Mouse (Mus musculus): ENCODE results near the gene Ilk. TPM values are rescaled to one million over a fixed set of nuclear protein-coding genes. Genes with fewer than 3 reads are reported as not detected.
"Not testable (repeated sequence)": the region's sequence is repeated elsewhere in the genome, so short reads cannot be mapped to it uniquely, and the experiment has no call there.

Ilk gene
- total RNA-seq, 1 experiment from 2014 or later = 110 TPM

DNA sequence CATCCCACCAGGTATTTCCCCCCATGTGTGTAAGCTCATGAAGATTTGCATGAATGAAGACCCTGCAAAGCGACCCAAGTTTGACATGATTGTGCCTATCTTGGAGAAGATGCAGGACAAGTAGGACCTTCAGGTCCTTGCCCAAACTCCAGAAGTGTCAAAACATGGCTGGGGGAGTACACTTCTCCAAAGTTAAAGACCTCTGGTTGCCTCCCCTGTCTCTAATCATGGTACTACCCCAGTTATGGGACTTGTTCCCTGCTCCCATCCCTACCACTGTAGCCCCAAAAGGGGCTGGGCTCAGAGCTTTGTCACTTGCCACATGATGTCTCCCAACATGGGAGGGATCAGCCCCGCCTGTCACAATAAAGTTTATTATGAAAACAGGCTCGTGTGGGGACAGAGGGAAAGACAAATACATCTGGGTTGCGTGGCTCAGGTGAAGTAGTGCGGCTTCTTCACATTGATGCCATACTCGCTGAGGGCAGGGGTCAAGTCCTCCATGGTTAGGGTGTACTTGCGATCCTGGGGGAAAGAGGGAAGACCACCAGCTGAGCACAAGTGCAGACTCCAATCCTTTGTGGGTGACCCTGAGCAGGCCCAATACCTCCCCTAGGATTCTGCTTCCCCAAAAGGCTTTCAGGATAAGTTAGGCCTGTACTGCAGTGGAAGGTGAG, 6.3 kb downstream of the Ilk start:
- not testable (repeated sequence) for ATAC-seq (replicated peaks; ENCODE audit: low read depth, poor library complexity, severe bottlenecking)

DNA sequence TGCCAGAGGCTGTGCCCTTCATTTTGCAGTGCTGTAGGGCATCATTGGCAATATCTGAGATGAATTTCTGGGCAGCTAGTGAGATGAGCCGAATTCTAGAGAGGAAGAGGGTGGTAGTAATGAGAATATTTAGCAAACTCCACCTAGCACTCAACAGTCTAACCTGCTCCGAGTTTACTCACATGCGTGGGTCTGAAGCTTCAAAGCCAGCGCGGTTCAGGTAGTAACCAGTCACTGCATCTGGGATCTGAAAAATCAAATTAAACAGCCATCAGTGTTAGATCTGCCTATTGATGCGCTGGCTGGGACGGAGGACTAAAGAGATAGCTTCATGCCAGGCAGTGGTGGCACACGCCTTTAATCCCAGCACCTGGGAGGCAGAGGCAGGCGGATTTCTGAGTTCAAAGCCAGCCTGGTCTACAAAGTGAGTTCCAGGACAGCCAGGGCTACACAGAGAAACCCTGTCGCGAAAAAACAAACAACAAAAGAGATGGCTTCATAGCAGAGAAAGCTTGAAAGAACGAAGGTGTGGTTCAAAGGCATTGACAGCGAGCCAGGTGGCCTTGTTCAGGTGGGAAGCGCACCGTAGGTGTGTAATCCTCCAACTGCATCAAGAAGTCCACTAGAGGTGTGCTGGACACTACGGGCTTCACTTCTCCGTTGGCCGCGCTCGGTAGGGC, 7.0 kb downstream of the Ilk start:
- not testable (repeated sequence) for ATAC-seq (replicated peaks; ENCODE audit: low read depth, poor library complexity, severe bottlenecking)

DNA sequence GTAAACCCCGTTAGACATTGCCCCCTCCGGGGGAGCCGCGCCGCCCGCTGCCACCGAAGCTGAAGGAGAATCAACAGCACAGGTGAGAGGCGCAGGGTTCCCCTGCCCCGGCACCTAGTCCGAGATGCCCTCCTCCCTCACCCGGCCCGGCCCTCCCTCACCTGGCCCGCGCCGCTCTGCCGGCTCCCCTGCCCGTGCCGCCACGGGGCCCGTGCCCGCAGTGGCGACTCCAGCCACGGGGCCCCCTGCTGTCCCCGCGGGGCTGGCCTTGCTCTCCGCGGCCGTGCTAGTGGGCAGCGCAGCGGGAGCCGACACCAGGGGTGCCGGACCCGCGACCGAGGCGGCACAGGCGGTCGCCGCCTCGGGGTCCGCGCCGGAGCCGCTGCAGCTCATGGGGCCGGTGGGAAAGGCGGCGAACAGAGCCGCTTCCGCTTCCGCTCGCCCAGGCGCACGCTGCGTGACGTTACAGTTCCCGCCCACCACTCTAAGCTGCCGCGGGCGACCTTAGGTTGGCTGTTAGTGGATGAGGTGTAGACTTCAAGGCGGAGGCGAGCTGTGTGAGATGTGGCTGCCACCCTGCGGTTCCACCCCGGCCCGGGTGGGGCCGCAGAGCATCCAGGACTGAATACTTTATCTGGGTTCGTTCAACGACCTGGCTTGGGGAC, 7.7 kb downstream of the Ilk start, which contains the start of gene Taf10:
Taf10 (minus strand) TSS at position 436 of the 665 bp plus-strand sequence.
- ATAC-seq (replicated peaks; ENCODE audit: low read depth, poor library complexity, severe bottlenecking) = peak; percentile 98

DNA sequence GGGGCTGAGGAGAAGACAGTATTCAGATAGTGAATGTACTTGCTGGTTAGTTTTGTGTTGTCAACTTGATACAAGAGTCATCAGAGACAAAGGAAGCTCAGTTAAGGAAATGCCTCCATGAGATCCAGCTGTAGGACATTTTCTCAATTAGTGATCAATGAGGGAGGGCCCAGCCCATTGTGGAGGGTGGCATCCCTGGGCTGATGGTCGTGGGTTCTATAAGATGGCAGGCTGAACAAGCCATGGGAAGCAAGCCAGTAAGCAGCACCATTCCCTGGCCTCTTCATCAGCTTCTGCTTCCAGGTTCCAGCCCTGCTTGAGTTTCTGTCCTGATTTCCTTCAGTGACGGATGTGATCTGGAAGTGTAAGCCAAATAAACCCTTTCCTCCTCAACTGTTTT, 11.4 kb downstream of the Ilk start:
- ATAC-seq (replicated peaks; ENCODE audit: low read depth, poor library complexity, severe bottlenecking) = no peak

DNA sequence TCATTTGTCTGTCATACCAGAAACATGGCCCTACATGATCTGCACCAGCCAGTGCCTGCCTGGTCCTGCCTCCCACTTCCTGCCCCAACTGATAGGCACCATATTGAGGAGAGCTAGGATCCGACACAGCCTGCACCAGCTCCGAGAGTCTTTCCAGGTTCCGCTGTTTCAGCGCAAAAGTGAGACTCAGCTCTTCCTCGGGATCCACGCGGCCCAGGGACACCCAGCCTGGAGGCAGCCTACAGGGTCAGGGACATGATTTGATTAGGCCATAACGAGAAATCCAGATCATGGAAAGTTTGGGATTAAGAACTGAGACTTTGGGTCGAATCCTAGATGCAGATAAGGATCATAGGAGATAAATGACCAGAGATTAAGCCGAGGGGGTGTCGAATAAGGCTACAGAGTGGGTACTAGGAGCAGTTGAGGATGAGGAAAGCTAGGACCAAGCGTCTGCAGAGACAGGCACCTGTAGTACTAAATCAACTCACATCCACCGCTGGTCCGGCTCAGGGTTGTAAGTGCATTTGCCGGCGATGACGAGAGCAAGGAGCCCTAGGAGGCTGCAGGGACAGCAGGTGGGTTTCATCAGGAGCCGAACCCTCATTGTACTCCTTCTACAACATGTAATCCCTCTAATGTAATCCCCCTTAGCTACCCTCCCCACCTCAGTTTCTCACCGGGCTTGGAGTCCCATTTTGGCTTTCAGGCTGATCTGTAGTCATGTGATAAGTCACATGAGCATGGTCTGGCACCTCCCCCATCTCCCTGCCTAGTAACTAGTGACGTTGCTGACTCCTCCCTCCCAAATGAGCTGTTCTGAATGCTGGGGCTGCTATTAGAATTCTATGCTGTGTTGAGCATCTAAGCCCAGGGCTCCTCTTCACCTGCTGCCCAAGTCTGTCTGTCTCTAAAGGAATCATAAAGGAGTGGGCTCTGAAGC, 15.4 kb downstream of the Ilk start, which contains the start of gene Tpp1:
Tpp1 (minus strand) TSS at position 745 of the 943 bp plus-strand sequence.
- peak; percentile 95 for ATAC-seq (replicated peaks; ENCODE audit: low read depth, poor library complexity, severe bottlenecking)

DNA sequence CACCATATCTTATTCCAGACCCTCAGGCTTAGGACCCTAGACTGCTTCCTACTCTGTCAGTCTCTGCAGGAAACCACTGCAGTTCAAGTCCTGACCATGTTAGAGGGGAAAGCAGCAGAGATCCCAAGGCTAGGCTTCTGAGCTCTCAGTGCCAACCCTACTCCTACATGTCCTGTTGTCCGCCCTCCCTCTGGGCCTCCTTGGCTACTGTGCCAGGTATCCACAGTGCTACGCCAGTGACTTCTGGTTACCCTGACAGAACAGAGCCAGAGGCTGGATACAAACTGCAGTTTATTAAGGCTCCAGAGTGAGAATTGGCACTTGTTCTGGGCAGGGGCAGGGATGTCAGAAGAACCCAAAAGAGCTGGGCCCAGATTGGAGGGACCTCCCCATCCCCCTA, 16.3 kb downstream of the Ilk start:
- no peak for ATAC-seq (replicated peaks; ENCODE audit: low read depth, poor library complexity, severe bottlenecking)

DNA sequence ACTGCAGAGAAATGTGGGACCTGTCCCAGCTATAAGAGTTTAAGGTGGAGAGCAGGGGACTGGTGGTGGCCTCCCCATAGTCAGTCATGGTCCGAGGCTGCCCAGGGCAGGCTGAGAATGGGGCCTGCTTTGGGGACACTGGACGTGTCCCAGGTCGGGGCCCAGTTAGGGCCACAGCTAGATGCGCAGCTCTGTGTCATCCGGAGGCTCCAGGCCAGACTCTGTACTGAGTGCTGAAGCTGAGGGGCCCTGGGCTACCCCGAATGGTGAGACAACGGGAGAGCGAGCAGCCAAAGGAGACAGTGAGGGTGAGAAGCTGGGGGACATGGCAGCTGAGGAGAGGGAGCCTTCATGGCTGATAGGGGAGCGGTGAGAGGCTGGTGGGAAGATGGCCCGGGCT, 16.9 kb downstream of the Ilk start:
- no peak for ATAC-seq (replicated peaks; ENCODE audit: low read depth, poor library complexity, severe bottlenecking)

DNA sequence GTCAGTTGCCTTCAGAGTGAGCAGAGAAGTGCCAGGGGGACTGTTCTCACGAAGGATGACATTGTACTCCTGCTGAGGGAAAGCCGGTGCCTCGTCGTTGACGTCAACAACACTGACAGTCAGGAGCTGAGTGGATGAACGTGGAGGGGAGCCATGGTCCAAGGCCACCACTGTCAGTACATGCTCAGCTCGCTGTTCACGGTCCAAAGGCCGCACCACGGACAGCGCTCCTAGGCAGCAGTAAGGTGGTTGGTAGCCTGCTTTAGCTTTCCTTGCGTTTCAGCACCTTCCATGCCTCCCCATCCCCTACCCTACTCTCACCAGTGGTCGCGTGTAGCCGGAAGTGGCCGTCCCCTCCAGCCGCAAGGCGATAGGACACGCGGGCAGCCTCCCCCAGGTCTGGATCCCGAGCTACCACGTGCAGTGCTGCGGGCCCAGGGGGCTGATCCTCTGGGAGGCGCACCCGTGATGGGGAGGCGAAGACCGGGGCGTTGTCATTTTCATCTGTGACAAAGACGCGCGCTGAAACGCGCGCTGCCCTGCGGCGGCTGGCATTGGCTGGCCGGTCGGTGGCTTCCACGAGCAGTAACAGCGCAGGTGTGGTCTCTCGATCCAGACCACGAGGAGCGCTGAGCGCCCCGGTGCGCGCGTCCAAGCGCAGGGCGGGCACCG, 25.6 kb downstream of the Ilk start:
- peak; percentile 38 for ATAC-seq (replicated peaks; ENCODE audit: low read depth, poor library complexity, severe bottlenecking)

DNA sequence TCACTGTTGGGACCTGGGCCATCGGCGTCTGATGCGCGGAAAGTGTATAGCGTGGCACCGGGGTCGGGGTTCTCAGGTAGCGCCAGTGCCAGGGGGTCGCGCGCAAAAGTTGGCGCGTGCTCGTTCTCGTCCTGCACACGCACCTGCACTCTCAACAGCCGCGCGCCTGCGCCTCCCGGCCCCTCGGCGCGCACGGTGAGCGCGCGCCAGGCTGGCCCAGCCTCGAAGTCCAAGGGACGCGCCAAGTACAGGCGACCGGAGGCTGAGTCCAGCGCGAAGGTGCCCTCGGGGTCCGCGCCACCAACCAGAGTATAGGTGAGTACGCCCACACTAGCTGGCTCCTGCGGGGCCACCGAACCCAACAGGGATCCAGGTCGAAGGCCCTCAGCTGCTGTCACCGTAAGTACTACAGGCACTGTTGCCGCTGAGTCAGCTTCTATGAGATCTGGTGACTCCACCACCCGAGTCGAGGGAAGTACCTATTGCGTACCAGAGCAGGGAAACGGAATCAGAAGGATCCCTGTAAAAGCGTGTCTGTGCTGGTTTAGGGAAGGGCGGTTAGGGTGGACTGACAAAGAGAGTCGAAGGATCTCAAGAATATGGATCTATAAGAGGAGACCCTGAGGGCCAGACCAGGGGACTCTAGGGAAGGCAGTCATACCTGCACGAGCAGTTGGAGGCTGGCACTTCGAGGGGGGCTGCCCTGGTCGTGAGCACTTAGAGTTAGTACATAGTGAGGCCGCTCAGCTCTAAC, 26.3 kb downstream of the Ilk start:
- ATAC-seq (replicated peaks; ENCODE audit: low read depth, poor library complexity, severe bottlenecking) = 0 out of 2 replicates have a peak, but pooled peaks have one; percentile 30

DNA sequence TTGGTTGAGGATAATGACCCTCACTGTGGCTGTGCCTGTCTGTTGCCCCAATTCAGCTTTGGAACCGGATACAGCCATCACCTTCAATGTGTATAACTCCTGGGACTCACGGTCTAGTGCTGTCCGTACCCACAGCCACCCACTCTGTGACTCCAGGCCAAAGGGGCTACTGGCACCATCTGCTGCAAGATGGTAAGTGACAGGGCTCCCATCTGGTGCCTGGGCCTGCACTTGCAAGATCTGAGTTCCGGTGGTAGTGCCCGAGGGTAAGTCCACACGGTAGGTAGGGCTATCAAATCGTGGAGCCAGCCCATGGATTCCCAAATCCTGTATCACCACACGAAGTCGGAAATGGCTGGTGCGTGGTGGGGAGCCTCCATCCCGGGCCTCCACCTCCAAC, 27.9 kb downstream of the Ilk start:
- ATAC-seq (replicated peaks; ENCODE audit: low read depth, poor library complexity, severe bottlenecking) = no peak

DNA sequence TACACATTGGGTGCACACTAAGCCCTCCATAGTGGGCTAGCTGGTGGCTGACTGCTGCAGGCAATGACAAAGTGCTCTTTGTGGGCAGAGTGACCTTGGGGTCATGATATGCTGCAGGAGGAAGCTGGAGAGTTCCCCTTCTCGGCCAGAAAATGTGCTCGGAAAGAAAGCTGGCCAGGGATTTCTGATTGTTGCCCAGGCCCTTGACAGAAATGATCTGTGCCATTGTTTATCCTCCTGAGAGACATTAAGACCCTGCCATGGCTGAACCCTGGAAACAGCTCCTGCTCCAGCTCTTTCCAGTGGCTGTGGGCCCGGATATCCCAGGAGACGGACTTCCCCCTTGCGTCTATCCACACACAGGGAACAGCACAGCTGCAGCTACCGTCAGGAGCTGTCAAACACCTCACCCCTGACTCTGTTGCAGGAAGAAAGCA, 31.4 kb downstream of the Ilk start:
- peak; percentile 78 for ATAC-seq (replicated peaks; ENCODE audit: low read depth, poor library complexity, severe bottlenecking)

DNA sequence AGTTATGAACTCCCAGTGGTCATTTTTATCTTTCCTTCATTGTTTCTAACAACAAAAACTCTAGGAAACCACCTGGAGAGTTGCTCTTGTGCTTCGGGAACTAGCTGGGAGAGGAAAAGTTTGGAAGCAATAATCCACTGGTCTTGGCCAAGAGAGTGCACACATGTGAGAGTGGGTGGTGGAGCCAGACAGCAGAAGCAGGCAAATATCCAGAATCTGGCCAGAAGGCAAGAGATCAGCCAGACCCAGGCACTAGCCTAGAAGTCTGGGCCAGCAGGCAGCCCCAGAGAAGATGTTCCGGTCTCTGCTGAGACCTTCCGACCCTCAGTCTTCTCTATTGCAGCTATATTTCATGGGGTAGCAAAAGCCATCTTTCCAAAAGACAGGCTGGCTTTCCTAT, 33.6 kb downstream of the Ilk start:
- ATAC-seq (replicated peaks; ENCODE audit: low read depth, poor library complexity, severe bottlenecking) = no peak

DNA sequence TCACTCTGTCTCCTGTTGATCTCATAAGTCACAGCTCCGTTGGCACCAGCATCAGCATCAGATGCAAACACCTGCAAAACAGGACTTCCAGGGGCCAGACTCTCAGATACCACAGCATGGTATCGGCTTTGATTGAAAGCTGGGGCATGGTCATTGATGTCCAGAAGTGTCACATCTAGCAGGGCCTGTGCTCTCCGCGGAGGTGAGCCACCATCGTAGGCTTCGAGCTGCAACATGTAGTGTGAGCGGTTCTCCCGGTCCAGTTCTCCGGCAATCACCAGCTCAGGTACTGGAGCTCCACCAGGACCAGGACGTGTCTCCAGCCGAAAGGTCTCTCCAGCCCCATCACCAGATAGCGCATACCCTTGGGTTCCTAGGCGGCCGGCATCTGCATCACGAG, 35.9 kb downstream of the Ilk start:
- no peak for ATAC-seq (replicated peaks; ENCODE audit: low read depth, poor library complexity, severe bottlenecking)

DNA sequence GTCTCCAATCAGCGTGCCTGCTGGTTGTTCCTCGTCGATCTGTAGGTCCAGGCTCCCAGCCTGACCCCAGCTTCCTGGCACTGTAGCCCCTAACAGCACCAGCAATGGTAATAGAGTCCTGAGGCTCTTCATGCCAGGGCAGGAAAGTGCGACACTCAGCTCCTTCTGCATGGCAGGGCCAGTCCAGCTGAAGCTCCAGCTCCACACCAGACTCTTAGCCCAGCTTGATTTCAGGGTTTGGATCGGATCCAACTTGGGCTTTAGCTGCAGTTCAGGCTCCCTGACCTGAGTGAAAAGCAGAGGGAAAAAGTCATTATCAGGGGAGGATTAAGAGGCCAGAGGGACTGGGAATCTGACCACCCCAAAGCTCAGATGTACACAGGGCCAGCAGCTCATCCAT, 36.6 kb downstream of the Ilk start:
- no peak for ATAC-seq (replicated peaks; ENCODE audit: low read depth, poor library complexity, severe bottlenecking)

DNA sequence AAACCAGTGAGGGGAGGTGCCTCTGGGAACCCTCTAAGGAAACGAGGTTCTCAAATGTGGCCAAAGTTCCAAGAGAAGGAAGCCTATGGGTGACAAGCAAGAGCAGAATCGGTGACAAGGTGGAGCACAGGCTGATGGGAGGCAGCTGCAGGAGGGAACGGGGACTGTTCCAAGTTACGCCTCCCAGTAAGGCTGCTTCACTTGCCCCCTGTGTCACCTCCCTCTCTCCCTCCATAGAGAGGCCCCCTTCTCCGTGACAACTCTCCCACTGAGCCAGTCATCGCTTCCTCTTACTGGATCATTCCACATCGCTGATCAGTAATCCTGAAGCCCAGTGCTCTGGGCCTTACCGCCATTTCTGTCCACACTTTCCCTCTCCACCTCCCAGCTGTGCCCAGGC, 38.3 kb downstream of the Ilk start:
- no peak for ATAC-seq (replicated peaks; ENCODE audit: low read depth, poor library complexity, severe bottlenecking)

DNA sequence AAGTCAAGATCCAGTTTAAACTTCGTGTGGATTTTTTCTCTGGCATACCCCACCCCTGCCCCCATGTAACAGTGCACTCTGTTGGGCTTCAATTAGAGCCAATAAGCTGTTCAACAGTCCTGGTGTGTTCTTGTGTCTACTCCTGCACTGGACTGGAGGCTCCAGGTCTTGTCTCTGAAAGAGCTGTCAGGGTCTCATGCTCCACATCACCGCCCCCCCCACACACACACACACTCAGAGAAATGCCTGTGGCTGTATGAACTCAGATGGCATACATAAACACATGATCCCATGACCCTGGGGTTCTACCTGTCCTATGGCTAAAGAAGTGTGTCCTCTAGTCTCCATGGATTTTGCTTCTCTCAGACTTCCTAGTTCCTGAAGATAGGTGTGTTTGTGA, 39.6 kb downstream of the Ilk start:
- ATAC-seq (replicated peaks; ENCODE audit: low read depth, poor library complexity, severe bottlenecking) = no peak

DNA sequence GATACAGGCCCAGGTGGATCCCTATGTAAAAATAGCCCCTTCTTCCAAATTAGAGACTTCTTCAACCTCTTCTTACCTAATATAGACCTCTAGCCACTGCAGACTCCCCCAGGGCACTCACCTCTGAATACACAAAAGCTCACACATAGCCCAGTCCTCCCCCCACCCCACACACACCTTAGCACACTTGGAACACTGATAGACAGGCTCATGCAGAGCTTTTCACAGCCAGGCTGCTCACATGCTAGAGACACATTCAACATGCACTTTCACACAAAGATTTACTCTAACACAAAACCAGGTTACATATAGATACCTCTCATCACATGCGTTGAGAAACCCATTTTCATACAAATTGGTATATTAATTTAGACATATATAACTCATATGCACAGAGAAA, 40.9 kb downstream of the Ilk start:
- no peak for ATAC-seq (replicated peaks; ENCODE audit: low read depth, poor library complexity, severe bottlenecking)

DNA sequence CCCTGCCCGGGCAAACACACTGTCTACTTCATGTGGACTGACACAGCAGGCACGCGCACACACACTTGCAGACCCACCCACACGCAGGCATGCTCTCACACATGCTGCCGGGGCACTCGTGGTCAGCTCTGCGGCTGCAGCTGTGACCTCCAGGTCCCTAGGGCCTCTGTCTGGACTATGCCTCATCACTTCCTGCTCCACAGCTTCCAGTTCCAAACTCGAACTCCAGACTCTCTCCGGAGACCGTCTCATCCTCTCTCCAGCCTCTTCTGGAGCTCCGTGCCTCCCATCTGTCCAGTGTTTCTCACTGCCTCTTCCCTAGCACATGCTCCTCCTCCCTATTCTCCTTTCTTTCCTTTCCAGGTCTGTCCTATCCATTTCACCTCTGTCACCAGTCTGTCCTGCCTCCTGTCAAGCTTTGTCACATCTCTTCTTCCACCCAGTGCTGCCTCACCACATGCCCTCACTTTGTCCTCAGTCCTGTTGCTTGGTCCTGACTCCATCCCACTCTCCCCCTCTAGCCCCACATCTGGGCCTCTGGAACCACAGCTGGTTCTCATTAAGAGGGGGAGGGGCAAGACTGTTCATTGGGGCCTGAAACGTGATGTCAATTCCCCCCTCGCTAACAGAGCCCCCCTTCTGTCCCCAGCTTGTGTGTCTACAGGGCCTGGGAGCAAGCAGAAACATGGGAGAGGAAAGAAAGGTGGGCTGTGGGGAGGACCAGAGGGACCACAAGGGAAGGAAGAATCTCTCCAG, 41.6 kb downstream of the Ilk start:
- peak; percentile 64 for ATAC-seq (replicated peaks; ENCODE audit: low read depth, poor library complexity, severe bottlenecking)

Data from common myeloid progenitor, adult 5-6 weeks (primary cell).